Mouse (Mus musculus) testis, adult 2 months (tissue): Measurements from ENCODE around the gene Polq.

ENCODE experiments used
- CTCF ChIP-seq: fragments of 200-500 bp; IDR thresholded peaks from 2 replicates; pipeline ENCODE4 v1.5.1; 2012; ENCODE audit warnings: low read depth, mild to moderate bottlenecking, inconsistent platforms, low read length, moderate library complexity; ENCODE audit not compliant: control insufficient read depth, insufficient read depth, insufficient replicate concordance
- POLR2A ChIP-seq: fragments of 200-500 bp; IDR thresholded peaks from 2 replicates; pipeline ENCODE4 v1.6.1; 2012; ENCODE audit warnings: low read depth, mild to moderate bottlenecking, inconsistent platforms, low read length, moderate library complexity; ENCODE audit not compliant: control insufficient read depth

DNA sequence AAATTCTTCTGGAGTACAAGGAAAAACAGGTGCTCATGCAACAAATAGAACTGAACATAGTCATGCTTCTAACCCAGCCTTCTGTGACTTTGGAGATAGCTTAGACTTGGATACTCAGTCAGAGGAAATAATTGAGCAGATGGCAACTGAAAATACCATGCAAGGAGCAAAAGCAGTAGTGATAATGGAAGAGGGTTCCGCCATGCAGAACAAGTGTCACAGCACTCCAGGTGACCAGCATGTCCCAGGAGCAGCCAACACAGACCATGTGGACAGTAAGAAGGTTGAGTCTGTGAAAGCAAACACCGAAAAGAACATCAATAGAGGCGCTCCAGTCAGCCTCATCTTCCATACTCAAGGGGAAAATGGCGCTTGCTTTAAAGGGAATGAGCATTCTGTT lies 49.7 kb downstream of the Polq start:
- TF ChIP-seq CTCF (no peak), POLR2A (no peak)
